Mouse (Mus musculus) myocyte (in vitro differentiated cells): ENCODE data around the gene Col4a3bp. TPM values are rescaled to one million over a fixed set of nuclear protein-coding genes. Genes with fewer than 3 reads are reported as not detected.

ENCODE experiments used
- H3K27me3 ChIP-seq: one replicate; pipeline ENCODE4 v1.6.1; 2011; ENCODE audit not compliant: control insufficient read depth, insufficient read depth, insufficient read length
- H3K36me3 ChIP-seq: one replicate; pipeline ENCODE4 v1.6.1; 2011; ENCODE audit not compliant: control insufficient read depth, insufficient read depth
- H3K4me2 ChIP-seq: one replicate; pipeline ENCODE4 v1.6.1; 2011; ENCODE audit warnings: low read depth, control low read depth
- H3K4me3 ChIP-seq: one replicate; pipeline ENCODE4 v1.5.1; 2011; ENCODE audit warnings: mild to moderate bottlenecking, control low read depth, moderate library complexity
- H3K79me2 ChIP-seq: one replicate; pipeline ENCODE4 v1.6.1; 2011; ENCODE audit not compliant: control insufficient read depth, insufficient read depth
- H3ac ChIP-seq: one replicate; pipeline ENCODE4 v1.6.1; 2011; ENCODE audit not compliant: control insufficient read depth, insufficient read length
- CEBPB ChIP-seq: IDR thresholded peaks from 2 replicates; pipeline ENCODE4 v1.6.1; 2011; ENCODE audit warnings: mild to moderate bottlenecking, moderate library complexity; ENCODE audit not compliant: poor library complexity, insufficient read depth, severe bottlenecking
- E2F4 ChIP-seq: IDR thresholded peaks from one replicate; pipeline ENCODE4 v1.6.1; 2011; ENCODE audit warnings: mild to moderate bottlenecking, control low read depth, moderate library complexity; ENCODE audit not compliant: insufficient read depth
- MAX ChIP-seq: IDR thresholded peaks from one replicate; pipeline ENCODE4 v1.6.1; 2011; ENCODE audit warnings: low read depth, mild to moderate bottlenecking, control low read depth
- MYOD1 ChIP-seq, 3 experiments: IDR thresholded peaks; one replicate each; pipeline ENCODE4 v1.6.1; 2011; ENCODE audit warnings: control low read depth in 2 of 3, low read depth in 2 of 3, mild to moderate bottlenecking in 2 of 3, moderate library complexity in 1 of 3; ENCODE audit not compliant: insufficient read length in 2 of 3, control insufficient read depth in 1 of 3
- MYOG ChIP-seq, 3 experiments: IDR thresholded peaks; one replicate each; pipeline ENCODE4 v1.6.1; 2011; ENCODE audit warnings: control low read depth in 2 of 3, low read depth in 2 of 3, mild to moderate bottlenecking in 2 of 3; ENCODE audit not compliant: insufficient read length in 2 of 3, control insufficient read depth in 1 of 3, insufficient read depth in 1 of 3
- POLR2A ChIP-seq: IDR thresholded peaks from one replicate; pipeline ENCODE4 v1.6.1; 2011; ENCODE audit warnings: low read depth, mild to moderate bottlenecking, control low read depth, moderate library complexity; ENCODE audit not compliant: insufficient read length
- POLR2AphosphoS2 ChIP-seq: IDR thresholded peaks from one replicate; pipeline ENCODE4 v1.6.1; 2011; ENCODE audit warnings: low read depth, control low read depth; ENCODE audit not compliant: insufficient read length
- REST ChIP-seq: IDR thresholded peaks from one replicate; pipeline ENCODE4 v1.6.1; 2011; ENCODE audit warnings: mild to moderate bottlenecking, control low read depth, moderate library complexity; ENCODE audit not compliant: insufficient read depth, insufficient read length
- SRF ChIP-seq: IDR thresholded peaks from one replicate; pipeline ENCODE4 v1.6.1; 2011; ENCODE audit warnings: low read depth; ENCODE audit not compliant: control insufficient read depth, insufficient read length
- TCF12 ChIP-seq: IDR thresholded peaks from one replicate; pipeline ENCODE4 v1.6.1; 2011; ENCODE audit warnings: mild to moderate bottlenecking, control low read depth; ENCODE audit not compliant: poor library complexity, insufficient read depth, severe bottlenecking
- TCF3 ChIP-seq: IDR thresholded peaks from one replicate; pipeline ENCODE4 v1.6.1; 2011; ENCODE audit warnings: low read depth, control low read depth; ENCODE audit not compliant: insufficient read length
- USF1 ChIP-seq: IDR thresholded peaks from one replicate; pipeline ENCODE4 v1.6.1; 2011; ENCODE audit warnings: low read depth, mild to moderate bottlenecking, control low read depth, moderate library complexity
- polyA plus RNA-seq: library from polyadenylated mRNA; unstranded; fragments of >200 nt; fragmentation: generic; extraction: Trizol; gene quantifications from one replicate; pipeline ENCODE4 v1.2.1, GENCODE M21; 2012; ENCODE audit warnings: missing spikeins

Gene Col4a3bp
- 18.3 TPM for polyA plus RNA-seq

GRCm38 (mm10) chr13:96542081-96542889 is at the start of gene Col4a3bp, which contains the start of gene Polk:
Gene Col4a3bp (plus strand): TSS chr13:96542618.
Gene Polk (minus strand): TSS chr13:96542579.
- Histone ChIP-seq H3K4me2 (peak within 1 kb of the TSS; percentile 96), H3K4me3 (peak within 1 kb of the TSS; percentile 82), H3K79me2 (peaks cover 92% of the 10 kb centered on the region), H3K27me3 (no peaks in the 10 kb centered on the region), H3ac (peak within 1 kb of the TSS; percentile 90), H3K36me3 (no peaks in the 10 kb centered on the region)
- TF ChIP-seq CEBPB (no peak), POLR2AphosphoS2 (peak; percentile 95), MYOD1 (IDR thresholded peaks at IDR 0.05; ENCODE audit: control insufficient read depth in 1 of 3, insufficient read length in 2 of 3, low read depth in 2 of 3) (peak in 1 of 3 experiments; percentile 0), SRF (peak; percentile 33), MAX (no peak), POLR2A (peak; percentile 96), MYOG (IDR thresholded peaks at IDR 0.05; ENCODE audit: control insufficient read depth in 1 of 3, insufficient read depth in 1 of 3, insufficient read length in 2 of 3, low read depth in 2 of 3) (peak in 1 of 3 experiments; percentile 30)

GRCm38 (mm10) chr13:96496630-96497029 is 45.8 kb upstream of the Col4a3bp start:
- TF ChIP-seq SRF: no peak
- TF ChIP-seq POLR2AphosphoS2: no peak
- no peak for TF ChIP-seq MYOG (IDR thresholded peaks at IDR 0.05; ENCODE audit: control insufficient read depth in 1 of 3, insufficient read depth in 1 of 3, insufficient read length in 2 of 3, low read depth in 2 of 3)
- no peak for TF ChIP-seq CEBPB
- TF ChIP-seq USF1: no peak
- no peak for TF ChIP-seq TCF12
- no peak for TF ChIP-seq TCF3
- no peak for TF ChIP-seq E2F4
- TF ChIP-seq POLR2A: no peak
- no peak for TF ChIP-seq MYOD1 (IDR thresholded peaks at IDR 0.05; ENCODE audit: control insufficient read depth in 1 of 3, insufficient read length in 2 of 3, low read depth in 2 of 3)
- TF ChIP-seq REST: no peak
- no peak for TF ChIP-seq MAX
- Histone ChIP-seq H3K4me2 (no peak overlapping the region), H3K4me3 (no peak overlapping the region), H3K36me3 (peaks cover 20% of the 10 kb centered on the region), H3K27me3 (no peaks in the 10 kb centered on the region), H3K79me2 (no peaks in the 10 kb centered on the region), H3ac (no peak overlapping the region)

GRCm38 (mm10) chr13:96499891-96500290 is 42.5 kb upstream of the Col4a3bp start:
- Histone ChIP-seq H3K27me3 (no peaks in the 10 kb centered on the region), H3K4me2 (no peak overlapping the region), H3K79me2 (no peaks in the 10 kb centered on the region), H3ac (no peak overlapping the region), H3K36me3 (peaks cover 18% of the 10 kb centered on the region), H3K4me3 (no peak overlapping the region)
- TF ChIP-seq POLR2AphosphoS2 (no peak), MYOD1 (IDR thresholded peaks at IDR 0.05; ENCODE audit: control insufficient read depth in 1 of 3, insufficient read length in 2 of 3, low read depth in 2 of 3) (no peak), POLR2A (no peak), TCF3 (no peak), MAX (no peak), REST (no peak), MYOG (IDR thresholded peaks at IDR 0.05; ENCODE audit: control insufficient read depth in 1 of 3, insufficient read depth in 1 of 3, insufficient read length in 2 of 3, low read depth in 2 of 3) (no peak), E2F4 (no peak), USF1 (no peak), SRF (no peak), CEBPB (no peak)

- Histone ChIP-seq H3K36me3 (peaks cover 5% of the 10 kb centered on the region), H3K79me2 (peaks cover 4% of the 10 kb centered on the region), H3K27me3 (no peaks in the 10 kb centered on the region), H3K4me2 (no peak overlapping the region), H3ac (no peak overlapping the region), H3K4me3 (no peak overlapping the region)
- TF ChIP-seq MAX (no peak), REST (no peak), SRF (no peak), E2F4 (no peak)
These were observed 36.8 kb upstream of the Col4a3bp start for GRCm38 (mm10) chr13:96505661-96506060.

- H3K4me2 ChIP-seq: no peak overlapping the region
- no peak for TF ChIP-seq TCF12
- no peak for TF ChIP-seq MYOG (IDR thresholded peaks at IDR 0.05; ENCODE audit: control insufficient read depth in 1 of 3, insufficient read depth in 1 of 3, insufficient read length in 2 of 3, low read depth in 2 of 3)
- no peak for TF ChIP-seq USF1
- no peak for TF ChIP-seq REST
- TF ChIP-seq MYOD1 (IDR thresholded peaks at IDR 0.05; ENCODE audit: control insufficient read depth in 1 of 3, insufficient read length in 2 of 3, low read depth in 2 of 3): no peak
- H3K27me3 ChIP-seq: no peaks in the 10 kb centered on the region
- H3K4me3 ChIP-seq: no peak overlapping the region
- peaks cover 4% of the 10 kb centered on the region for H3K79me2 ChIP-seq
- H3ac ChIP-seq: no peak overlapping the region
- peaks cover 5% of the 10 kb centered on the region for H3K36me3 ChIP-seq
These were observed 36.1 kb upstream of the Col4a3bp start for GRCm38 (mm10) chr13:96506313-96506712.
